Mouse (Mus musculus) naive thymus-derived CD4-positive, alpha-beta T cell, adult 2 months (primary cell): Measurements from ENCODE around the gene Stx16.

Source experiments
- DNase-seq: peaks from one replicate; pipeline ENCODE4 v3.0.0-alpha.2; 2011; ENCODE audit warnings: low read depth

Stx16 gene

GRCm38 (mm10) chr2:174075673-174076432 is at the start of gene Stx16:
Gene Stx16, plus strand, starts transcription at chr2:174076308.
- DNase-seq = peak; percentile 83

DNA sequence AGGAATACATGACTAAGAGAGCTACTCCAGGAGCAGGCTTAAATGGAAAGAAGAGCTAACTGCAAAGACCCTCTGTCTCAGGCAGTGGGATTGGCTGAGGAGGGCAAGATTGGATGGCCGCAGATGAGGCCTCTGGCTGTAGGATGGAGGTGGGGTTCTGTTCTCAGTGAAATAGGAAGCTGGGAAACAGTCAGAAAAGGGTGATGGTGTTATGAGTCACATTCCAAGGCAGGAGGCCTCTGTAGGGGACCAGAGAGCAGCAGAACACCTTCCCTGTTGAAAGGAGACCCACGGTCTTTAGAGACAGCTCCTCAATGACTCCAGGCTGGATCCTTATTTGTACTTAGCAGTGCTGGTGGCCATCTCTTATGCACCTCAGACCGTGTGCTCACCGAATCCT is 49.7 kb upstream of the Stx16 start:
- DNase-seq = no peak

DNA sequence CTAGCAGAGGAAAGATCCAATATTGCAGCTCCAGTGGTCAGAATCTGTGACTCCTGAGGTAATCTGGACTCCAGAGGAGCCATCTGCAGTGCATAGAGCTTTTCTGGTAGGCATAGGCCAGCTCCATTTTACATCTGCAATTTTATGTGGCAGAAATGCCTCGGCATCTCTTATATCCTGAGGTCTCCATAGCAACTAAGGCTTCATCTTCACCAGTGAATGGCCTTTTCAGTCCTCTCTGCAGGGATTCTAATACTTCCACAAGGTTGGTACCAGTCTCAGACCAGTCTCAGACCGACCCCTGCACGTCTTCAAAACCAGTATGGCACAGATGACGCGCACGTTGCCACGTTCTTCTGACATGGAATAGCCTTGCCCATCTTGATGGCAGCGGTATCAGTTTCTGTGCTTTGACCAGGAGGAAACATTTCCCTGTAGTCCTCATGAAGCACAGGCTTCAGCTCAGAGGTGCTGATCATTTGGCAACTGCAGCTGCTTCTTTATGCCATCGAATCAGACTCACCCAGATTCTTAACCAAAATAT is 42.8 kb upstream of the Stx16 start:
- no peak for DNase-seq

GRCm38 (mm10) chr2:174047656-174048055 is 28.5 kb upstream of the Stx16 start:
- DNase-seq = no peak

DNA sequence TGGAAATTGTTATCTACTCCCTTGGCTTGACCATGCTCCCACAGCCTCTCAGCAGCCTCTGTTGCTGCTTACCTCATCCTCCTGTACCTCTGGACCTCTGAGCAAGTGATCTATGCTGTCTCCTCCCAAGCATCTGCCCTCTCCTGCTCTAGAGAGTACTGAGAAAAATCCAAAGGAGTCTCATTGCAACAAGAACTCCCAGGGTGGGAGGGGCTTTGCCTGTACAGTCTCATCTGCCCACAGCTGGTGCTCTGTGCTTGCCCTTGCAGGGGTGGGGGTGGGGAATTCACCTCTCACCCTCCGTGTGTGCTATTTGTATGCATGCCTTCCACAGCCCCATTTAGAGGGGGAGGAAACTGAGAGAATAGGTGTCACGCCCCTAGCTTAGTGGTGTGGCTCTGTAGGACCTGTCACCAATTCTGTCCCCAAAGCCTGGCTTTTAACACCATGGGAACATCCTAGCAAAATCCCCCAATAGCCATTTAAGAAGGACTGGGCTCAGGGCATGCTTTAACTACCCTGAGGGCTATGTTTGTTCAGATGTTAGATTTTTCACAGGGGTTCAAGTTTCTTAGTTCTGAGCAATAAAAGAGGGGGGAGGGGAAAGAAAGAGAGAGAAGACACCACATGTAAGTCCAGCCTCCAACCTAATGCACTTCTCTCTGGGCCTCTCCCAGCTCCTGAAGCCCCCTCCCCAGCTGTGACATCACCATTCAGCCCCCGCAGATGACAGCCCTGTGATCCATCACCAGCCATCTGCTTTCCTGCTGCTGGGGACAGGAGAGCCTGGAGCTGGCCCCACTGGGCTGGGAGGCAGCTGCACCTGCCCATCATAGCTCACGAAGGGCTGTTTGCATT is 26.4 kb upstream of the Stx16 start:
- no peak for DNase-seq

- DNase-seq = no peak
These were observed 25.8 kb upstream of the Stx16 start for GRCm38 (mm10) chr2:174050339-174050685.

DNA sequence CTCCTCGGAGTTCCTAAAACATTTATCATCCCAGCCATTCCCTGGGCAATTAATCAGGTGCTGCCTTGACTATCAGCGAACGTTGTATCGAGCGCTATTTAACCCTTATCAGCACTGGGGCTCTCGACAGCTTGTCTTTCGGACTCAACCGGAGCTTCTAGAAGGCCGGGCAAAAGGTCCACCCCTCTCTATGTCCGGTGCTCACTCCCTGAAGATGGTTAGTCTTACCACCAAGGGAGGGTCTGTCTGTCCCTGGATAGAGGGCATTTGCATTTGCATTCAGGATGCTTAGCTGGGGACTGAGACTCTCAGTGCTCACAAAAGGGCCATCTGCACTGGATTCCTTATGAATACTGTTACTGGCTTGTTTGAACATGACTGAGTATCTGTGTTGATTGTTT is 25.0 kb upstream of the Stx16 start:
- DNase-seq = no peak

DNA sequence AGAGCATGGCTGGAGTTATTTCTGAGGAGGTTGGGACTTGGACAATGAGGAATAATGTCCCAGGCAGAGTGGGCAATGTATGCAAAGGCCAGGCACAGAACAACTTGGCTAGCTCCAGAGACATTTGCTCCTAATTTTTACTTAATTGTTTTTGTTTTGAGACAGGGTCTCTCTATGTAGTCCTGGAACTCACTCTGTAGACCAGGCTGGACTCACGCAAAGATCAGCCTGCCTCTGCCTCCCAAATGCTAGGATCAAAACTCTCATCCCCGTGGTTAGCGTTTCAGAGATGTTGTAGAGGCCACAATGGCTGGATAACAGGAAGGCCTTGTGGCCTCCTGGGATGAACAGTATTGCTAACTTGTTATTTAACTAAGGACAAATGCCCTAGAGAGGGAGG is 21.6 kb upstream of the Stx16 start:
- DNase-seq = no peak

GRCm38 (mm10) chr2:174057730-174058129 is 18.4 kb upstream of the Stx16 start:
- no peak for DNase-seq

GRCm38 (mm10) chr2:174058316-174058939 is 17.7 kb upstream of the Stx16 start:
- no peak for DNase-seq

GRCm38 (mm10) chr2:174059591-174060385 is 16.3 kb upstream of the Stx16 start:
- no peak for DNase-seq

DNA sequence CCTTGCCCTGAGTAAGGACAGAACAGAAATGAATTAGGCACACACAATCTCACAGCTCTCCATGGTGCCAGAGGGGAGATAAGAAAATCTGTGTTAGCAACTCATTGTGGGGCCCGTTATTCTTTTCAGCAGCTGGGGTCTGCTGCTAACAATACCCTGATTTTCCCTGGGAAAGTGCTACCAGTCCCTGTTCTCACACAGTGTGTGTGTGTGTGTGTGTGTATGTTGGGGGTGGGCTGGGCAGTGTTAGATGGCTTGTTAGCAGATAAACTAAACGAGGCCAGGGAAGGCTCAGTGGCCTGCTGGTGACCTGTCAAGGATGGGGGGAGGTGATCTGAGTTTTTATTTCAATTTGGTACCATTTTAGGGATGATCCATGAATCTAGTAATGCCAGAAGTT is 14.9 kb upstream of the Stx16 start:
- no peak for DNase-seq

GRCm38 (mm10) chr2:174063074-174063473 is 13.0 kb upstream of the Stx16 start:
- DNase-seq = no peak

GRCm38 (mm10) chr2:174063527-174064211 is 12.4 kb upstream of the Stx16 start:
- DNase-seq = no peak

- no peak for DNase-seq
These were observed 8.2 kb upstream of the Stx16 start for GRCm38 (mm10) chr2:174067793-174068419.

GRCm38 (mm10) chr2:174069532-174070049 is 6.5 kb upstream of the Stx16 start:
- DNase-seq = peak; percentile 26

DNA sequence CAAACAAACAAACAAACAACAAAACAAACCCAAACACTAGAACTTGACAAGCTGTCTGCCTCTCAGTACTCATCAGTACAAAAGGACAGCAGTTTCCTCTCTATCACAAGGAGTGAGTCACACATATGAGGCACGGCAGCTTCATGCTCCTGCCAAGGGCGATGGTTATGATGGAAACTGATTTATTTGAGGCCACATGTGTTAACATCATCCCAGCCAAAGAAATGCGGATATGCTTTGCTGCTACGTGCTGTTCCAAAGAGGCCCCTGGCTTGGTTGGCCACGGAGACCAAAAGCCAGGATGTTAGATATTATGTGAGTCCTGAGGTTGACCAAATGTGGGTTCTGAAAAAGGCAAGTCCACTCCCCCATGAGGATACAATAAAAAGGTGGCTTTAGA is 4.7 kb upstream of the Stx16 start:
- DNase-seq = no peak

GRCm38 (mm10) chr2:174073156-174073790 is 2.8 kb upstream of the Stx16 start:
- DNase-seq = no peak

GRCm38 (mm10) chr2:174074621-174075020 is 1.5 kb upstream of the Stx16 start:
- DNase-seq = no peak

DNA sequence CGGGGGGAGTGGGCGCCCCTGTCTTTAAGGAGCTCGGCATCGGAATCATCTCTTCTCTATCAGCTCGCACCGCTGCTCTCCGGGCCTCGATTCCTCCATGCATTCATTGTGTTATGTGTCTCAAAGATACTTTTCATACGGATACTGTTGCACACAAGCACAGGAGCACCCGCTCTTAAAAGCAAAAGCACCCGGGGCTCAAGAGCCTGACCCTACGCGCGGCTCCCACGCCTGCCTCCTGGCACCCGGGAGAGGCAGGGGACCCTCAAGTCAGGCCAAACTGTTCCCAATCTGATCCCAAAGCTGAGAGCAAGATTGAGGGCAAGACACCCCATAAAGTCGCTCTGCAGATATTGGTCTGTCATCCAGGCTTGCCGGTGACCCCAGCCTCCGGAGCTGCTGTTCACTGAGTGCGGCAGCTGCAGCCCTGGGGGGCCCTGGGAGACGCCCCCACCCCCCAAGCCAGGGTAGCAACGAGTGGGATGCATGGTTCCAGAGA is 987 bp upstream of the Stx16 start:
- DNase-seq = peak; percentile 31
